18 mouse cellular contexts compared by ENCODE assay signal in the genomic region with DNA sequence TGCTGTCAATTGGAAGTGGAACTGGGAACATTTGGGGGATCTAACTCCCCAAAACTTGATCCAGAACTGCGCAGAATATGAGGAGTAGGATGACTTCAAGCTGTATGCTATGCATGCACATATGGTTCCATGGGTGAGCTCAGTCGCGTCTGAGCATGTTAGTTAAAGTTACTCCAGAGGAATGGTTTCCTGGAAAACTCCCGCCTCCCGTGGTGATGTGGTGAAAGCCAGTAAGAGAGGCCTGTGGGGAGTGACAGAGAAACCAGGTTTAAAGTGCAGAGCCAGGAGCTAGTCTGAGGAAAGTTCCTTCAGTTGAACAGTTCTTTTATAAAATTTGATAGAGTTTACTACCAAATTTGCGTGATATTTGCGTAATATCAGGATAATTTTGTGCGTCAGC.
DNase-seq lines count a peak whose midpoint lies in the region; ATAC-seq lines count a peak whose summit lies in the region.
"Had no signal": no experiment of that assay in that cellular context is flagged by ENCODE, and none has a peak within 500 bp of the region (broad histone marks: within the 10 kb centered on the region; RNA-seq: fewer than 3 reads in every experiment).

No protein-coding gene starts in this region.

- no peak overlapping the region for H3K9ac ChIP-seq in embryonic facial prominence, embryonic 11.5 days (replicated peaks; ENCODE audit: low read length)
- H3K9ac ChIP-seq in embryonic facial prominence, embryonic 15.5 days: no peak overlapping the region
- H3K9ac ChIP-seq in limb, embryonic 13.5 days: no peak overlapping the region
- H3K9ac ChIP-seq: forebrain, embryonic 13.5 days; heart, embryonic 12.5 days; hindbrain, embryonic 14.5 days; intestine, embryonic 15.5 days had no signal

- H3K9me3 ChIP-seq in embryonic facial prominence, embryonic 10.5 days: no peaks in the 10 kb centered on the region
- no peaks in the 10 kb centered on the region for H3K9me3 ChIP-seq in embryonic facial prominence, embryonic 11.5 days (replicated peaks; ENCODE audit: control insufficient read depth, low read length)
- H3K9me3 ChIP-seq in embryonic facial prominence, embryonic 15.5 days (replicated peaks): no peaks in the 10 kb centered on the region
- H3K9me3 ChIP-seq in limb, embryonic 13.5 days: no peaks in the 10 kb centered on the region
- H3K9me3 ChIP-seq: forebrain, embryonic 13.5 days; heart, embryonic 12.5 days; hindbrain, embryonic 10.5 days; intestine, embryonic 15.5 days had no signal

- no peak for ATAC-seq in embryonic facial prominence, embryonic 11.5 days (replicated peaks; ENCODE audit: insufficient number of reproducible peaks, low FRiP score, low TSS enrichment, low read depth)
- ATAC-seq in embryonic facial prominence, embryonic 15.5 days (ENCODE audit: insufficient number of reproducible peaks, low FRiP score, low TSS enrichment, low read depth): no peak
- no peak for ATAC-seq in limb, embryonic 13.5 days (ENCODE audit: low FRiP score, low read depth)
- ATAC-seq: forebrain, embryonic 13.5 days; intestine, embryonic 15.5 days had no signal

- no peak for DNase-seq in embryonic facial prominence, embryonic 10.5 days (ENCODE audit: low spot score)
- peak; percentile 20 for DNase-seq in embryonic facial prominence, embryonic 11.5 days (ENCODE audit: low spot score)
- no peak for DNase-seq in urinary bladder, postnatal 10 days (ENCODE audit: low spot score)
- DNase-seq in frontal cortex, postnatal 36 days (ENCODE audit: low spot score in 2 of 2): no peak
- DNase-seq in adipocyte (ENCODE audit: low spot score): no peak
- DNase-seq: adrenal gland, adult 8-10 months; adrenal gland, postnatal 36 days; cerebellum, adult 2 months; cerebellum, postnatal 10 days; gastrocnemius, postnatal 10 days; heart, adult 2 months had no signal

- WGBS in embryonic facial prominence, embryonic 10.5 days: 61% methylated on average over 8 of the region's 8 CpGs
- 52% methylated on average over 8 of the region's 8 CpGs for WGBS in embryonic facial prominence, embryonic 11.5 days
- WGBS in embryonic facial prominence, embryonic 15.5 days: 49% methylated on average over 8 of the region's 8 CpGs
- 44% methylated on average over 8 of the region's 8 CpGs for WGBS in limb, embryonic 13.5 days

- H3K27ac ChIP-seq in embryonic facial prominence, embryonic 10.5 days (replicated peaks): peak overlapping the region; percentile 65
- peak overlapping the region; percentile 35; the same call in 1 of the 2 replicates for H3K27ac ChIP-seq in embryonic facial prominence, embryonic 11.5 days (replicated peaks; ENCODE audit: low read depth, low read length)
- 0 out of 2 replicates have a peak overlapping the region, but pooled peaks have one; percentile 34 for H3K27ac ChIP-seq in embryonic facial prominence, embryonic 15.5 days (replicated peaks)
- H3K27ac ChIP-seq in limb, embryonic 13.5 days: peak overlapping the region; percentile 77
- H3K27ac ChIP-seq: forebrain, embryonic 13.5 days; heart, adult 2 months; hindbrain, embryonic 10.5 days; hindbrain, embryonic 14.5 days; intestine, embryonic 15.5 days had no signal

- peaks cover 82% of the 10 kb centered on the region for H3K4me1 ChIP-seq in embryonic facial prominence, embryonic 10.5 days
- peaks cover 4% of the 10 kb centered on the region; the same call in 1 of the 2 replicates for H3K4me1 ChIP-seq in embryonic facial prominence, embryonic 11.5 days (ENCODE audit: control insufficient read depth, insufficient read depth, low read length)
- peaks cover 50% of the 10 kb centered on the region for H3K4me1 ChIP-seq in embryonic facial prominence, embryonic 15.5 days
- H3K4me1 ChIP-seq in limb, embryonic 13.5 days: peaks cover 57% of the 10 kb centered on the region

- H3K27me3 ChIP-seq in embryonic facial prominence, embryonic 10.5 days (replicated peaks; ENCODE audit: low read depth, poor library complexity, severe bottlenecking): 0 out of 2 replicates have a peak, but pooled peaks cover 4% of the 10 kb centered on the region
- no peaks in the 10 kb centered on the region for H3K27me3 ChIP-seq in embryonic facial prominence, embryonic 11.5 days (ENCODE audit: control insufficient read depth, insufficient read depth, low read length)
- no peaks in the 10 kb centered on the region for H3K27me3 ChIP-seq in embryonic facial prominence, embryonic 15.5 days
- no peaks in the 10 kb centered on the region for H3K27me3 ChIP-seq in limb, embryonic 13.5 days
- H3K27me3 ChIP-seq: forebrain, embryonic 13.5 days; heart, embryonic 12.5 days; intestine, embryonic 15.5 days had no signal

- H3K4me2 ChIP-seq in embryonic facial prominence, embryonic 11.5 days (ENCODE audit: low read depth, low read length): no peak overlapping the region
- no peak overlapping the region for H3K4me2 ChIP-seq in embryonic facial prominence, embryonic 15.5 days (replicated peaks)
- no peak overlapping the region for H3K4me2 ChIP-seq in limb, embryonic 13.5 days (replicated peaks)
- H3K4me2 ChIP-seq: forebrain, embryonic 13.5 days; heart, embryonic 12.5 days; hindbrain, embryonic 14.5 days; intestine, embryonic 15.5 days had no signal

- no peaks in the 10 kb centered on the region for H3K36me3 ChIP-seq in embryonic facial prominence, embryonic 10.5 days (replicated peaks)
- no peaks in the 10 kb centered on the region for H3K36me3 ChIP-seq in embryonic facial prominence, embryonic 11.5 days (replicated peaks; ENCODE audit: control insufficient read depth, insufficient read depth, low read depth, low read length)
- no peaks in the 10 kb centered on the region for H3K36me3 ChIP-seq in embryonic facial prominence, embryonic 15.5 days
- no peaks in the 10 kb centered on the region for H3K36me3 ChIP-seq in limb, embryonic 13.5 days
- H3K36me3 ChIP-seq: heart, embryonic 12.5 days; hindbrain, embryonic 10.5 days; intestine, embryonic 15.5 days had no signal

- no peak overlapping the region for H3K4me3 ChIP-seq in embryonic facial prominence, embryonic 10.5 days
- H3K4me3 ChIP-seq in embryonic facial prominence, embryonic 11.5 days (ENCODE audit: low read depth, low read length): no peak overlapping the region
- no peak overlapping the region for H3K4me3 ChIP-seq in embryonic facial prominence, embryonic 15.5 days (replicated peaks)
- H3K4me3 ChIP-seq in limb, embryonic 13.5 days: no peak overlapping the region
- H3K4me3 ChIP-seq: forebrain, embryonic 13.5 days; heart, adult 2 months; heart, embryonic 12.5 days; hindbrain, embryonic 10.5 days; intestine, embryonic 15.5 days had no signal
